Mouse (Mus musculus): ENCODE measurements around the gene Gm9964. TPM values are rescaled to one million over a fixed set of nuclear protein-coding genes. Genes with fewer than 3 reads are reported as not detected.
"Not testable (repeated sequence)": the region's sequence is repeated elsewhere in the genome, so short reads cannot be mapped to it uniquely, and the experiment has no call there.

Gene Gm9964
- total RNA-seq, 2 experiments from 2014 or later, result not detected

- DNase-seq (ENCODE audit: low spot score), result no peak
These were observed 3.2 kb upstream of the Gm9964 start for GRCm38 (mm10) chr11:79299719-79300431.

GRCm38 (mm10) chr11:79296167-79296566 is 539 bp downstream of the Gm9964 start:
- DNase-seq (ENCODE audit: low spot score), result peak; percentile 29

GRCm38 (mm10) chr11:79293971-79294370 is 2.7 kb downstream of the Gm9964 start:
- no peak for DNase-seq (ENCODE audit: low spot score)

GRCm38 (mm10) chr11:79293025-79293424 is 3.7 kb downstream of the Gm9964 start:
- no peak for DNase-seq (ENCODE audit: low spot score)

- no peak for DNase-seq (ENCODE audit: low spot score)
These were observed 4.6 kb downstream of the Gm9964 start for GRCm38 (mm10) chr11:79292130-79292529.

GRCm38 (mm10) chr11:79291651-79292050 is 5.1 kb downstream of the Gm9964 start:
- DNase-seq (ENCODE audit: low spot score), result no peak

- DNase-seq (ENCODE audit: low spot score), result peak; percentile 49
These were observed 6.2 kb downstream of the Gm9964 start for GRCm38 (mm10) chr11:79290473-79290872.

GRCm38 (mm10) chr11:79288913-79289640 is 7.6 kb downstream of the Gm9964 start:
- DNase-seq (ENCODE audit: low spot score), result no peak

- no peak for DNase-seq (ENCODE audit: low spot score)
These were observed 8.3 kb downstream of the Gm9964 start for GRCm38 (mm10) chr11:79288278-79288843.

GRCm38 (mm10) chr11:79287447-79287846 is 9.3 kb downstream of the Gm9964 start:
- DNase-seq (ENCODE audit: low spot score), result peak; percentile 25

- no peak for DNase-seq (ENCODE audit: low spot score)
These were observed 10.4 kb downstream of the Gm9964 start for GRCm38 (mm10) chr11:79286305-79286799.

- no peak for DNase-seq (ENCODE audit: low spot score)
These were observed 13.2 kb downstream of the Gm9964 start for GRCm38 (mm10) chr11:79283350-79284030.

- no peak for DNase-seq (ENCODE audit: low spot score)
These were observed 15.3 kb downstream of the Gm9964 start for GRCm38 (mm10) chr11:79281396-79281795.

- DNase-seq (ENCODE audit: low spot score), result no peak
These were observed 16.8 kb downstream of the Gm9964 start for GRCm38 (mm10) chr11:79279732-79280405.

- no peak for DNase-seq (ENCODE audit: low spot score)
These were observed 22.9 kb downstream of the Gm9964 start for GRCm38 (mm10) chr11:79273757-79274156.

GRCm38 (mm10) chr11:79273039-79273438 is 23.7 kb downstream of the Gm9964 start:
- DNase-seq (ENCODE audit: low spot score), result no peak

GRCm38 (mm10) chr11:79267171-79267570 is 29.5 kb downstream of the Gm9964 start:
- DNase-seq (ENCODE audit: low spot score), result peak; percentile 9

- DNase-seq (ENCODE audit: low spot score), result no peak
These were observed 32.3 kb downstream of the Gm9964 start for GRCm38 (mm10) chr11:79264376-79264775.

- DNase-seq (ENCODE audit: low spot score), result not testable (repeated sequence)
These were observed 36.6 kb downstream of the Gm9964 start for GRCm38 (mm10) chr11:79260126-79260525.

GRCm38 (mm10) chr11:79258738-79259137 is 38.0 kb downstream of the Gm9964 start:
- peak; percentile 78 for DNase-seq (ENCODE audit: low spot score)
